Mouse (Mus musculus): ENCODE results near the gene Ncoa3. TPM values are rescaled to one million over a fixed set of nuclear protein-coding genes. Genes with fewer than 3 reads are reported as not detected.
A peak's percentile ranks its signal among the peaks of the same experiment; 100 is the strongest.

The Ncoa3 gene
- polyA plus RNA-seq, 1 experiment: 28.5 TPM

DNA sequence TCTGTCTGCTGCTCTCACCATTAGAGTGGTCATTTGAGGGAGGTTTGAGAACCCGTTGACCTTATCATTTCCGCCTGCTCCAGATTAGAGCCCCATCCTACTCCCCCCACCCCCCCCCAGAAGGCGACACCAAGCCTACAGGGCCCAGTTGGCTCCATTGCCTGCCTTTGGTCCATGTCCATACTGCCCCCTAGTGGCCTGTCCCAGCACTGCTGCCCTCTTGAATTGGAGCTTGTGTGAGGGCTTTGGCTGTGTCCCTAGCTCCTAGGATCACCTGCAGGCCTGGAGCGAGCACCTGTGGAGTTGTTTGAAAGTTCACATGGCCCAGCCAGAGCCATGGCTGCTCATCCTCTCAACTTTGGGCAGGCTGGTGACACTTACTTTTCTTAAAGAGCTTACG is 89.8 kb downstream of the Ncoa3 start:
- DNase-seq (ENCODE audit: low read depth): peak; percentile 68
- TF ChIP-seq CTCF (IDR thresholded peaks at IDR 0.05; ENCODE audit: borderline replicate concordance, extremely low read depth, insufficient read depth, insufficient read length) (peak; percentile 87), POLR2A (IDR thresholded peaks at IDR 0.05; ENCODE audit: borderline replicate concordance, extremely low read depth, insufficient read depth, insufficient read length, poor library complexity, severe bottlenecking) (no peak)

DNA sequence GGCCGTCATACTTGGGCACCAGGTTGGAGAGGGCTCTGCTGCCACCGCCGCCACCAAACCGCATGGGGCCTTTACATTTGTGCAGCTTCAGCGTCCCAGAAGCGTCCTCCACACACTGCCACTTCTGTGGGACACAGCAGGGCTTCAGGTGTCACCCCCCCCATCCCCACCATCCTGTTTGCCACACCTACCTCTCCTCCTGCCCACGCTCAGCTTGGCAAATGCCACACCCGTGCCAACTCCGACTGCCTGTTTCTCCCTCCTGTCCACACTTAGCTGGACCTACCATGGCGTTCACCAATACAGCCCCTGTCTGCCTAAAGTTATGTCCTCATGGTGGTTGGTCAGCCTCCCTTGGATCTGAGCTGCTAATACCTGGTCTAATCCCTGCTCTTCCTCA is 90.2 kb downstream of the Ncoa3 start:
- DNase-seq (ENCODE audit: low read depth): no peak

DNA sequence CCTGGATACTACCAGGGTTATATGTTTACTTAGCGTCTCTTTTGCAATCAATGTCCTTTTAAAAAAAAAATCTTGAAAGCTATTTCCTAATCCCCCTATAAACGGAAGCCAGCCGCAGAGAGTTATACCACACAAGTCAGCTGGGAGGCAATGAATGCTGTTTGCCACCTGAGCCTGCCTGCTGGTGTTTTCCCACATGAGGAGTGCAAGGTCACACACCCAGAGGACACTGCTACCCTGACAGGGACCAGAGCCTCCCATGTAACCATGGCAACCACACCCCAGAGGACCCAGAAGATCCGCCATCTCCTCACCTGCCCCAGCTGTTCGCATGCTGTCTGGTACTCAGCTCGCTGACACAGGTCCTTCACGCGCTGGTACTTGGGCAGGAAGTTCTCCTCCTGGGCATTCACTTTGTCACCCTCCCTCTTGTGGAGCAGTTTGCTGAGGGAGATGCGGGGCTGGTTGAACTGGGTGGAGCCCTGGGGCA is 91.2 kb downstream of the Ncoa3 start:
- TF ChIP-seq POLR2A (IDR thresholded peaks at IDR 0.05; ENCODE audit: borderline replicate concordance, extremely low read depth, insufficient read depth, insufficient read length, poor library complexity, severe bottlenecking): no peak
- TF ChIP-seq CTCF (IDR thresholded peaks at IDR 0.05; ENCODE audit: borderline replicate concordance, extremely low read depth, insufficient read depth, insufficient read length): no peak
- DNase-seq (ENCODE audit: low read depth): peak; percentile 35

More for the DNA sequence above, 90.2 kb downstream of the Ncoa3 start:
- TF ChIP-seq CTCF (IDR thresholded peaks at IDR 0.05; ENCODE audit: borderline replicate concordance, extremely low read depth, insufficient read depth, insufficient read length) (no peak), POLR2A (IDR thresholded peaks at IDR 0.05; ENCODE audit: borderline replicate concordance, extremely low read depth, insufficient read depth, insufficient read length, poor library complexity, severe bottlenecking) (no peak)

DNA sequence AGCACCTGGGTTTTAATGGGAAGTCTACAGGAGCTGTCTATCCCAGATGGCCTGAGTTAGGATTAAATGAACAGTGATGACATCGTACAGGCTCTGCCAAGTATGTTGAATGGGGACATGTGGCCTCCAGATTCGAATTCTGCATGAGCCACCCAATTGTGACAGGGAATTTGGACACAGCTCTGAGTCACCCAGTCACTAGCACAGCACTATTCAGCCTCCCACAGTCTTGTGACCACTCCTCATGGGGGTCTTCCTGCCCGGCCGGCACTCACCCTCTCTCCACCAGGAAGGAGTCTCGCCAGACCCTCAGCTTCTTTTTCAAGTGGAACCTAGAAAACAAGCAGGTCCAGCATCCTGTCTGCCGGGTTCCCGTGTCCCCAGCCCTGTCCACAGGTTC is 91.7 kb downstream of the Ncoa3 start:
- no peak for DNase-seq (ENCODE audit: low read depth)
- TF ChIP-seq CTCF (IDR thresholded peaks at IDR 0.05; ENCODE audit: borderline replicate concordance, extremely low read depth, insufficient read depth, insufficient read length) (no peak), POLR2A (IDR thresholded peaks at IDR 0.05; ENCODE audit: borderline replicate concordance, extremely low read depth, insufficient read depth, insufficient read length, poor library complexity, severe bottlenecking) (no peak)

DNA sequence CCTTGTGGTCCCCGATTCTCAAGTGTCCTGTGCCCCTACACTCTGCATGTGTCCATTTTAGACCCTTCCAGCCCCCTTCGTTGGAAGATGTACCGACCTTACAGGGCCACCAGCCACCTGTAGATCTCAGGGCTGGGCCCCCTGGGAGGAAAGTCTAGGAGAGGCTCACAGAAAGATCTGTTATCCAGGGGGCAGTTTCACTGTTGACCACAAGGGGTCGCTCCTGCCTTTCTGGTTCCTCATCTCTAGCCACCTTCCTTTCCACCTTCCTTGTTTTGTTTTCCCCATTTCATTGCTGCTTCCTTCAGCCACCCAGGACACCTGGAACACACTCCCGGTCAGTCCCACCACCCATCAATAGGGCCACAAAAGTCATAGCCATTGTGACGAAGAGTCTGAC is 92.5 kb downstream of the Ncoa3 start:
- peak; percentile 75 for TF ChIP-seq CTCF (IDR thresholded peaks at IDR 0.05; ENCODE audit: borderline replicate concordance, extremely low read depth, insufficient read depth, insufficient read length)
- peak; percentile 50 for DNase-seq (ENCODE audit: low read depth)

DNA sequence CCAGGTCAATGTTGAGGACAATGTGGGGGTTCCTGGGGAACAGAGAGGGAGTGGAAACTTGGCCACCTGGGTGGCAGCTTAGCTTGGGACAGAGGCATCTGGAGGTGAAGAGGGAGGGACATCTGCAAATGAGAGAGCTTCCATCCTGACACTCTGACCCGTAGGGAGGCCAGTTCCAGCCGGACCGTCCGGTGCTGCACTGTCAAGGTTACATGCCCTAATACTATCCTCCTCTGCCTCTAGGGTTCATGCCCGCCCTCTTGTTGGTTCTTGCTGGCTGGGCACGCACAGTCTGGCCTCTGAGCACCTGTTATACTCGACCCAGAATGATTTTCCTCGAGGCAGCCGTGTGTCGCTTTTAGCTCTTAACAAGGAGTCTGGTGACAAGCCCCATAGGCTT is 93.3 kb downstream of the Ncoa3 start:
- DNase-seq (ENCODE audit: low read depth): no peak
- TF ChIP-seq POLR2A (IDR thresholded peaks at IDR 0.05; ENCODE audit: borderline replicate concordance, extremely low read depth, insufficient read depth, insufficient read length, poor library complexity, severe bottlenecking): no peak
- no peak for TF ChIP-seq CTCF (IDR thresholded peaks at IDR 0.05; ENCODE audit: borderline replicate concordance, extremely low read depth, insufficient read depth, insufficient read length)

DNA sequence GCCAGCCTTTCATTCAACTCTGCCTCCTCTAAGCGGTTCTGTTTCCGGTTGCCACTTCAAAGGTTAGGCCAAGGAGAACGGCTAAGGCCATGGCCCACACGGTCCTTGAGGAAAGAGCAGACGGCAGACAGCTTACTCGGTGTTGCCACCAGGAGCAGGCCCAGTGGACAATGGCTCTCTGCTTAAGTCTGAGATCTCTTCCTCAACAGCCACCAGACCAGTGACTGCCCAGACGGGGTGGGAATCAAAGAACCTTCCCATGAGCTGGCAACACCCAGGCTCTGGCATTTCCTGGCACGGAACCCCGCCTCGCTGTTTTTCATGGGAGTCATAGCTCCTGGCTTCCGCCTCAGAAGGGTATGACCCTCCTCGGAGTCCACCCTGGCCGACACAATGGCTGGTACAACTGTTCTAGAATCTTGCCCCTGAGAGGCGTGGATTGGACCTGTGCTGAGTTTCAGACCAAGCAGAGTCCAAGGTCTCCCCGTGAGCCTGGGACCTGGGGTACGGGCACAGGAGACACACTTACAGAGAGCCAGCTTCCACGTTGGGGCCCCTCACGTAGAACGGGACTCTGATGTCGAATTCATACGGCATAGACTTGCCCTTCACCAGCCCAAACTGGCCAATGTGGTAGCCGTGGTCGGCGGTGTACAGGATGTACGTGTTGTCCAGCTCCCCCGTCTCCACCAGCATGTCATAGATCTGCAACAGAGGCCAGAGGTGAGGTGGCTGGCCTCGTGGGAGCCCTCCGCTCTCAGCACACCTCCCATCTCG is 94.2 kb downstream of the Ncoa3 start:
- DNase-seq (ENCODE audit: low read depth): no peak

DNA sequence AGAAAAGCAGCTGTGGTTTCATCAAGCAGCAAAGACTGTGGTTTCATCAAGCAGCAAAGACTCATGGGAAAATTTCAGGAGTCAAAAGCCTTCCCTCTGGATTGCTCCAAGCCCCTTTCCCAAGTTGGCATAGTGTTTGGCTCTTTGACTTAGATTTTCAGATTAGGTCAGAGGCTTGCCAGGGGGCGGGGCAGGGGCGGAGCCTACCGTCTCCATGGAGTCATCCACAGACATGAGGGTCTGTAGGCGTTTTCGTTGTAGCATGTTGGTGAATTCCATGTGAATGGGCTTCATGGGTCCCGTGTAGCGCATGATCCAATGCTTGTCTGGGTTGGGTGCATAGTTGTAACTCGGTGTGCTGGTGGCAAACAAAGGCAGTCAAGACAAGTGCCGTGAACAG is 96.6 kb downstream of the Ncoa3 start:
- DNase-seq (ENCODE audit: low read depth): no peak
- TF ChIP-seq POLR2A (IDR thresholded peaks at IDR 0.05; ENCODE audit: borderline replicate concordance, extremely low read depth, insufficient read depth, insufficient read length, poor library complexity, severe bottlenecking) (no peak), CTCF (IDR thresholded peaks at IDR 0.05; ENCODE audit: borderline replicate concordance, extremely low read depth, insufficient read depth, insufficient read length) (no peak)

More for the DNA sequence above, 94.2 kb downstream of the Ncoa3 start:
- TF ChIP-seq CTCF (IDR thresholded peaks at IDR 0.05; ENCODE audit: borderline replicate concordance, extremely low read depth, insufficient read depth, insufficient read length) (no peak), POLR2A (IDR thresholded peaks at IDR 0.05; ENCODE audit: borderline replicate concordance, extremely low read depth, insufficient read depth, insufficient read length, poor library complexity, severe bottlenecking) (no peak)

DNA sequence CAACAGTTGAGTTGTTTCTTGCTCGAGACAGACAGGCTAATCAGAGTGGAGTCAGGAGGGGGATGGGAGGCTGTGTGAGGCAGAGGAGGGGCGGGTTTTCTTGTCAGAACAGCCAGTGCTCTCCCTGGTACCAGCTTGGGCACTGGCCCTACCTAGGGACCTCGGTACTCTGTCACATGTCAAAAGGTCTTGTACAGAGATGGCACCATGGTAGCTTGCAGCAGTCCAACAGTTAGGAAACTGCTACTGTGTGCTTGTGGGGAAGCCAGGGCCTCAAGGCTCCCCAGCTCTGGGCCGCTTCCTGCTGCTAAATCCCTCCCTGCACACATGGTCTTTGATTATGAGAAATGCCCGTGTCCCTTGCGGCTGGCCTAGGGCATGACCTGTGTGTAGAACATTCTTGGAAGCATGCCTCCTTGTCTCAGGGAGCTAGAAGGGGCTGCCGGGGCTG is 97.7 kb downstream of the Ncoa3 start:
- peak; percentile 30 for DNase-seq (ENCODE audit: low read depth)
- no peak for TF ChIP-seq CTCF (IDR thresholded peaks at IDR 0.05; ENCODE audit: borderline replicate concordance, extremely low read depth, insufficient read depth, insufficient read length)
- no peak for TF ChIP-seq POLR2A (IDR thresholded peaks at IDR 0.05; ENCODE audit: borderline replicate concordance, extremely low read depth, insufficient read depth, insufficient read length, poor library complexity, severe bottlenecking)

DNA sequence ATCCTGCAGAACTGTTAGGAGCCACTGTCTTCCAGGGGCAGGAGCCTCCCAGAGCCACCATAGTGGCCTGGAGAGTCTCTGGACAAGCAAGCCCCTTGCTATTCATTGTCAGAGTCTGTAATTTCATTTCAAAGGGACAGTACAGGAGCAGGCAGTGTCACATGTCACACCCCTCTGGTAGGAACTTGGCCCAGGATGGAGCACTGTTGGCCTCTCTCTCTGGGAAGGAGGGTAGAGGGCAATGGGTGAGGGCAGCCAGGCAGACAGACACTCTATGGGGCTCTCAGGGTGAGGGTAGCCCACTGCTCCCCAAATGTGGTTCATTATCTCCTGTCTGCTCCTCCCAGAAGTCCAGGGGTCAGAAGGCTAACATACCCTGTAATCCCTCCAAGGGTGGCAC is 99.2 kb downstream of the Ncoa3 start:
- no peak for DNase-seq (ENCODE audit: low read depth)
- TF ChIP-seq POLR2A (IDR thresholded peaks at IDR 0.05; ENCODE audit: borderline replicate concordance, extremely low read depth, insufficient read depth, insufficient read length, poor library complexity, severe bottlenecking) (no peak), CTCF (IDR thresholded peaks at IDR 0.05; ENCODE audit: borderline replicate concordance, extremely low read depth, insufficient read depth, insufficient read length) (no peak)

DNA sequence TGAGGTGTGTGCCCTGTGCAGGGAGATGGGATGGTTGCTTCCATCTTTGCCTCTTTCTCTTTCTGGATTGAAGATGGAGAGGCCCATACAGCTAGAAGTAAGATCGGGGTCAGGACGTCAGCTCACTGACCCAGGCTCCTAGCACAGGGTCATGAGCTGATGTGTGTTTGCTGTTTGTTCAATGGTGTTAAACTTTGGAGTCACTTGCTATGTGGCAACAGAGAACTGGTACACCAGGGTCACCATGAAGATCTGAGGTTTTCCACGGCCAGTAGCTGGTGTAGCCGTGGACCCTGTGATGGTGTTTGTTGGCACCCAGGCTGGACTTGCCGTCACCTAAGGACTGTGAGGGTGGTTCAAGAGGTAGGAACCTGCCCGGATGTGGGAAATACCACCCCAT is 100.0 kb downstream of the Ncoa3 start:
- TF ChIP-seq POLR2A (IDR thresholded peaks at IDR 0.05; ENCODE audit: borderline replicate concordance, extremely low read depth, insufficient read depth, insufficient read length, poor library complexity, severe bottlenecking): no peak
- no peak for TF ChIP-seq CTCF (IDR thresholded peaks at IDR 0.05; ENCODE audit: borderline replicate concordance, extremely low read depth, insufficient read depth, insufficient read length)
- DNase-seq (ENCODE audit: low read depth): no peak

DNA sequence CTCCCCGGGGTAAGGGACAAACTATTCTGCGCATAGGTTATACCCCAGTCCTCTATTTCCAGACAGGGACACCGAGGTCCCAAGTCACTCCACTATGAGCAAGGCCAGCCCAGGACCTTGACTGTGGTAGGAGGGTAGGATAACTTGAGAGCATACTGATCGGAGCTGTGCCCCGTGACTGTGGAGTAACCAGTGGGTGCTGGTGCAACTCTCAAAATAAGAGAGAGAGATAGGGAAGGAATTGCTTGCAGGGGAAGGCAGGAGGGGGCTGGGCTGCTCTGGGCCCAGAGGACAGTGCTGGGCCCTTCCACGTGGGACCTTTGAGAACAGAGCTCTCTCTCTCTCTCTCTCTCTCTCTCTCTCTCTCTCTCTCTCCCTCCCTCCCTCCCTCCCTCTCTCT is 103.9 kb downstream of the Ncoa3 start:
- TF ChIP-seq POLR2A (IDR thresholded peaks at IDR 0.05; ENCODE audit: borderline replicate concordance, extremely low read depth, insufficient read depth, insufficient read length, poor library complexity, severe bottlenecking): no peak
- TF ChIP-seq CTCF (IDR thresholded peaks at IDR 0.05; ENCODE audit: borderline replicate concordance, extremely low read depth, insufficient read depth, insufficient read length): no peak
- DNase-seq (ENCODE audit: low read depth): no peak
